Mouse (Mus musculus): ENCODE results near the gene Ghr.

The Ghr gene

DNA sequence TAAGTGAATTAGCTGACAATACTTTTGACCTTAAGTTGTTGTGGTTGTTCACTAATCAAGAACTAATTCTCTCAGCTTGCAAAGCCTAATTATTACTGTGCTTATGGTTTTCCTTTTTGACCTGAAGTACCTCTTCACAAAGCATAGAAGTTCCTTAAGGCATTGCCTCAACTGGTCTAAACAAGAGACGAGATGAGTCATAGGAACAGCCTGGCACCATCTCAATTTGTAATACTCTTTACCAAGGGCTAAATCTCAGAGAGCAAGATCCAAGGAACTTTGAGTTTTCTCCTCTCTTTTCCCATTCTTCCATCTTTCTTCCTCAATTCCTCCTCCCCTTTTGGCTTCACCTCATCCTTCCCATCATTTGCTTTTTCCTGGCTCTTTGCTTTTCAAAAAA, 69.3 kb downstream of the Ghr start:
- no peak for DNase-seq (ENCODE audit: low read depth)

GRCm38 (mm10) chr15:3512380-3512779, 70.9 kb downstream of the Ghr start:
- DNase-seq (ENCODE audit: low read depth): no peak

DNA sequence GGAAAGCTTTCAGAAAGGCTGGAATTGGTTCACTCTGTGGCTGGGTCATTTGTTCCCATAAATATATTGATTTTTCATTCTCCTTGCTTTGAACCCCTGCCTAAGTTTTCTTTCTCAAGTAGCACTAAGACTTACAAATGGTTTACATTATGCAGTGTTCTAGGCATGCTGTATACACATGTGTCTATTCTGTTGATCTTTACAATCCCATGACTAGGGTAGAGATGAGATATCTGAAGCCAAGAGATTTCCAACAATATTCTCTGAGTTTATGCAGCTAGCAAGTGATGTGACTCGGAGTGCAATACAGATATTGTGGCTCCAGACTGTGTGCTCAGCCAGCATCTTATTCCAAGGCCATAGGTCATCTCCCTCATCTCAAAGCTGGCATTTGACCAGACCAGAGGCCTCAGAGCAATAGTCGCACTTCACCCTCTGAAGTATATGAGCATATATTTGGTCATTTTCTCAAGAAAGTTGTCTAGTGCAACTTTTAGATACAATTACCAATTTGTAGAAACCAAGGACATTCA, 71.6 kb downstream of the Ghr start:
- no peak for DNase-seq (ENCODE audit: low read depth)

DNA sequence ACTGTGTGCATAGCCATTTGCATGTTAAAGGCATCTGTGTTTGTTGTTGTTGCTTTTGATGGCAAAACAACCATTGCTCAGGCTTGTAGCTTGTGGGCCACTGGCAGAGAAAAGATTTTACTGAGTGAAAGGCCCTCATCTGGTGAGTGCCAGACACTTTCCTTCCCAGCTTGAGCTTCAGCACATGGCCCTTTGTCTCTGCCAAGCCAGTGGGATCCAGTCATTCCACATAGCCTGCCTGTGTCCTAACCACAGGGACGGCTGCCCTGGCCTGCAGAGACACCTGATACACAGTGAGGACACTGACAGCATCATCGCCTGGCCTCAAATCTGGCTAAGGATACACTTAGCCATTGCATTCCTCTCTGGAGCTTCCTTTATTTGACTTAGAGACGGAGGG, 74.2 kb downstream of the Ghr start:
- no peak for DNase-seq (ENCODE audit: low read depth)

GRCm38 (mm10) chr15:3507329-3507728, 76.0 kb downstream of the Ghr start:
- DNase-seq (ENCODE audit: low read depth): no peak

- DNase-seq (ENCODE audit: low read depth): no peak
Observed at GRCm38 (mm10) chr15:3504700-3505099, 78.6 kb downstream of the Ghr start.

DNA sequence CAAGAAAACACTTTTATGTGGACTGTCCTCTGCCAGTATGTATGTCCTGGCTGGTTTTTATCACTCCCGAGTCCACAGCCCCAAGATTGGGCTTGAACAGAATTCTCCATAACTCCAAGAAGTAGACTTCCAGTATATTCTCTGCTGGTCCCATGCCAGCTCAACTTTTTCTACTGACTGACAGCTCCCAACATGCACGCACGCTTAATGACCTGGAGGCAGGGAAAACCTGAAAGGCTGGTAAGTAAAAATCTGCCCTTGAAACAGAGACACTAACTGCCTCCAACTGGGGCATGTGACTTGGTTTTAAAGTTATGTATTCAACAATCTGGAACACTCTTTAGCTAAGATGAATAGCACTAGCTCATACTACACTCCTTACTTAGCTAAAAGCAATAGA, 81.6 kb downstream of the Ghr start:
- DNase-seq (ENCODE audit: low read depth): no peak

- DNase-seq (ENCODE audit: low read depth): no peak
Observed at GRCm38 (mm10) chr15:3499020-3499419, 84.3 kb downstream of the Ghr start.

- no peak for DNase-seq (ENCODE audit: low read depth)
Observed at GRCm38 (mm10) chr15:3497946-3498580, 85.2 kb downstream of the Ghr start.

GRCm38 (mm10) chr15:3490868-3491267, 92.4 kb downstream of the Ghr start:
- DNase-seq (ENCODE audit: low read depth): no peak

DNA sequence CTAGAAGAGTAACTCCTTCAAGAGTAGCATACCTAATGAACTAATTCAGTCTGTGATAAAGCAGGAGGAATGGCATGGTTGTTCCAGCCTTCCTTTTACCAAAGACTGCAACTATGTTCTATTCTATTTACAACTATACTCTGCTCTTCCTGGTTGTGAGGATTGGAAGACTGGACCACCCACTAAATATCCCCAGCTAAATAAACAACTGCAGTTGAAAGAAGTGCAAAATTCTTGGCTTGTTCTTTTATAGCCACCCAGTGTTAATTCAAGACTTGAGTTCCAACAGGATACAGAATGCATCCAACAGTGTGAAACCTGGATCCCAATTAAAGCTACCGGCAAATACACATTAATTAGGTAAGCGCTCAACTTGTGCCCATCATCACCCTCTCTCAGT, 93.3 kb downstream of the Ghr start:
- DNase-seq (ENCODE audit: low read depth): no peak

DNA sequence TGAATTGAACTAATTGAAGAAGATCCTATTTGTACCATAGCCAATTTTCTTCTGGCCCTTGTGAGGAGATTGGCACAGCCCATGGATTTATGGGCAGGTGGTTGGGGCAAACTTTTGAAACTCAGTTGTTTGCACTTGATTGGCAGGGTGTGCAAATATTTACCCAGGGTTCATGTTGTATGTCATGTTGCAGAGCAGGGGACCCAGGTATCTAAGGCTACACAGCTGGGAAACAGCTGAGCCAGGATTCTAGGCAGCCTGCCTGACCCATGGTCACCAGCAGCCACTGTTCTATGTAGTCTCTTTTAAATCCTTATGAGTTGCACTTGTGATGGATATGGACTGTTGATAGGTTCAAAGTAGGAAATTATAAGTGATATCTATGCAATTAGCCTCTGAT, 94.1 kb downstream of the Ghr start:
- no peak for DNase-seq (ENCODE audit: low read depth)

- no peak for DNase-seq (ENCODE audit: low read depth)
Observed at GRCm38 (mm10) chr15:3488601-3489000, 94.7 kb downstream of the Ghr start.

DNA sequence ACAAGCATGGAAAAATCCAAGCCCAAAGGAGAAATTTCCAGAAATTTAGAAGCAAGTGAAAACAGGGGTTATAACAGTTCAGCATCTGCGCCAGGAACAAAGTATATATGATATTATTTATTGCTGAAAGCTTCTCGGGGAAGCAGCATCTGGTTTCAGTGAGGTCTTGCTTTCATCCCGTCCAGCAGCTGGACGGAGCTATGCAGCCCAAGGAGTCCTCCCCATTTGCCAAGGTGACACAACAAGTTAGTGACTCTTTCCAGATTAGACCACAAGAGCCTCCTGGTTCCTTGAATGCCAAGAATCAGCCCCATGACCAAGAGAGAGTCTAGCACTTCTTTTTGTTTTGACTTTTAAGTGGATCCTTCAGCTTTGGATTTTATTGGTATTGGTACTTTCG, 96.6 kb downstream of the Ghr start:
- DNase-seq (ENCODE audit: low read depth): no peak

DNA sequence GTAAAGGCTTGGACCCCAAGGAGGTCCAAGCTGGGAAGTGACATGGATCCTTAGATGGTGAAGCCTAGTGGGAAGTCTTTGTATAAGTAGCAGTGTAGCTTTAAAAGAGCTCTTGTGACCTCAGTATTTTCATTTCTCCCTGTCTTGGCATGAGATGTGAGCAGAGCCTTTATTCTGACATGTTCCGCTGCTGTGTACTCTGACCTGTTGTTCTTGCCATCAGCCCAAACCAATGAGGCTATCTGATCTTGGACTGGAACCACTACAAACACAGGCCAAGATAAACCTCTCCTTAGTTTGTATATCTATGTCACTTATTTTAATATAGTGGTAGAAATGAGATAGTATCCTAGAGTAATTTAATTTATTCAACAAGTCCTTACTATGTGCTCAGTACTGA, 97.9 kb downstream of the Ghr start:
- DNase-seq (ENCODE audit: low read depth): no peak

DNA sequence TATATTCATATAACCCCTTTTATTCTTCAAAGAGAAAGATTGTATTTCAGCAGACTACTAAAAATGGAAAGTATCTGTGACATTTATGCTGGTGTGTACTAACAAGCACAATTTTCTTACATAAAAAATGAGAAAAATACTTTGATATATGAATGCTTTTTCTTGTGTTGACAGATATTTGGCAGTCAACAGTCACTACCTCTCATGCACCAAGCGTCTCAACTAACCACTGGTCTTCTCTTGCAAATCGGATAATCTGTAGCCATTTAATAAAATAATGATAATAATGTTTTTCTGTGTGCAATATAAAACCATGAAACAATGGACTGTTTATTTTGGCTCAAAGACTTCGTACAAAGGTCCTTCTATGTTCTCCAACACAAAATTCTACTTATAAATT, 99.8 kb downstream of the Ghr start:
- no peak for DNase-seq (ENCODE audit: low read depth)

DNA sequence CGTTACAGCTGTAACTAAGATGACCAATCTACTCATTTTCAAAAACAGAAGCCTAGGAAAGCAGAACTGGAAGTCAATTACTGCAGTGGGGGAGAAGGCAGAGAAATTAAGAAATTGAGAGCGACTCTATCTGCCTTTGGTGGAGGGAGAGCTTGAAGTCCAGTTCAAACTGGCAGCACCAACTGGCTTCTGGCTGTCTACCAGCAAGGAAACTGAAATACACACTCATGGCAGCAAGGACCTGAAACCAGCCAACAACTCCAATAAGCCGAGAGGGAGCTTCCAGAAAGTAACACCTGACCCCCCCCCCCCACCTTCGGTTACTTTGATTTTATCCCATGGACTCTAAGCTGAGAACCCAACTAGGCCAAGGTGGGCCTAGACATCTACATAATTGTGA, 114.1 kb downstream of the Ghr start:
- no peak for DNase-seq (ENCODE audit: low read depth)

- no peak for DNase-seq (ENCODE audit: low read depth)
Observed at GRCm38 (mm10) chr15:3466608-3467007, 116.7 kb downstream of the Ghr start.

- DNase-seq (ENCODE audit: low read depth): no peak
Observed at GRCm38 (mm10) chr15:3464754-3465153, 118.5 kb downstream of the Ghr start.

- no peak for DNase-seq (ENCODE audit: low read depth)
Observed at GRCm38 (mm10) chr15:3456543-3456942, 126.7 kb downstream of the Ghr start.

- DNase-seq (ENCODE audit: low read depth): no peak
Observed at GRCm38 (mm10) chr15:3455572-3455971, 127.7 kb downstream of the Ghr start.

DNA sequence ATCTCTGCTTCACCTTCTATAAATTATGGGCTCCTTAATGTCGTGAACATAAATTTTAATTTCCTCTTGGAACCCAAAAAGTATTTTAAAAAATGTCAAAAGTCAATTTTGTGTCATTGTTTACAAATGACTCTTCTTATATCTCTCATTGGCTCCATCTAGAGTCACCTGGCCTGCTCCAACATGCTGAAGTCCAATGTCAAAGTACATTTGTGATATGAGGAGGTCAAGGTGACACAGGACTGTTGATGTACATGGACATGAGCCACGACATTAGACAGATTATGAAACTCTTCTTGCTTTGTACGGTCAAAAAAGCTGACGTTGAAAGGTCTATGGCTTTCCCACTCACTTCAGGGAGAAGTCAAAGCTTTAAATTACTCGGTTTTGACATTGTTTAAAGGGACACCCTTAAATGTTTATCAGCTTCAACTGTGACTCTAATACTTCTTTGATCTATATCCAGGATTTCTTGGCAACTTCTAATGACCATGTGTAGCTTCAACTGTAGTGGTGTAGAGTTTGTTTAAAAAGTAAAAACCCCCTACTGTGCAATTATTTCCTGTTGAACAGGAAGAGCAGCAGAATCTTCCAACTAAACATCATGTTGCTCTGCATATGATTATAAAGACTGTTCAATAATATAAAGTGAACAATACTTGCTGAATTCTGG, 131.1 kb downstream of the Ghr start:
- DNase-seq (ENCODE audit: low read depth): no peak

- no peak for DNase-seq (ENCODE audit: low read depth)
Observed at GRCm38 (mm10) chr15:3449564-3449963, 133.7 kb downstream of the Ghr start.

Data from induced T-regulatory cell, adult 2 months (primary cell).